Mouse (Mus musculus): ENCODE measurements at regions not wholly inside any gene's neighbourhood (a gene's known extent, or its start where the extent isn't known, plus 50 kb on each side); places are given as distances from the start of the nearest gene placed in this dataset.

GRCm38 (mm10) chr1:143464863-143465262, 175.6 kb upstream of the B3galt2 start:
- no peak for DNase-seq

GRCm38 (mm10) chr1:143466092-143466491, 174.4 kb upstream of the B3galt2 start:
- DNase-seq = no peak

- no peak for DNase-seq
Observed at GRCm38 (mm10) chr1:143475329-143475728, 165.1 kb upstream of the B3galt2 start.

DNA sequence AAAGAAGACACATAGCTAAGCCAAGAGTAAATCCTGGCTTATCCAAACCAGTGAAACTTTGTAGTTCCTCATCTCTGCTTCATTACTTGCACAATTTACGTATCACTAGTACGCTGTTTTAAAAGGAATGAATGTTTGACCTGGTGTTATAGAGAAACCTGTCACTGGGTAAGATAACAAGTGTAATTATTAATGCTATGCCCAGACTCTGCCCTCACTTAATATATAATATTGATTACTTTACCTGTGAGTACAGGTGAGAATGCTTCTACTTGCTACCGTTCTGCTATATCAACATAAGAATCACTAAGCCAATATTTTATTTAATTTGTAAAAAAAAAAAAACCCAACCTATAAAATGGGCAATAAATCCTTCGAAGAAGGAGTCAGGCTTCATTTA, 157.1 kb upstream of the B3galt2 start:
- no peak for DNase-seq

DNA sequence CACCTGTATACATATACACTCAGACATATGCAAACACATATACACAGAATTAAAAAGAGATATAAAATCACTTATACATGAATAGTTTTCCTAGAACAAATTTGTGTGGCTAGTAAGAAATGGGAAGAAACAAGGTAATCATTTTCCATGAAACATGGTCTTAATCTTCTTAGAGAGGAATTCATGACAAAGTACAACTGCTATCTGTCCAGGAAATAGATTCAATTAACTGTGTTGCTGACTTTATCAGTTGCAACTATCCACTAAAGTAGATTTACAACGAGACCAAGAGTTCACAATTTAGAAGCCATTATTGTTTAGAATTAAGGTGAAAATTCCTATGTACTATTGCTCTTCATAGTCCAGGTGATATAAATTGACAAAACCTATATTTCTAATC, 155.5 kb upstream of the B3galt2 start:
- no peak for DNase-seq

DNA sequence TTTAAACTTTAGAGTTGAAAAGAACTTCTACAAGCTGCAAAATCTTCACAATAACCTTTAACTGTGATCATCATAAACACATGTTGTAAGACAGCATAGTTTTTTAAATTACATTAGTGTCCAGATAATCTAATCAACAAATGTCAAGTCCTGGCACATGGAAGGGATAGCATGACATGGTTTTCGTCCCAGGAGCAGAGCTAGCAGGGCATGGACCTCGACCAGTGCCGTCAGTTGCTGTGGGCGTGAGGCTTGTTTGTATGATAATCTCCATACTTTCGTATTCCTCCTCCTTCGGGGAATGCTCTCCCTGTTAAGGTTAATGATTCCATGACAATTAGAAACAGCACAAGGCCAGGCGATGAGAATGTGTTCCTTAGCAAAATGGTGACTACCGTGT, 143.4 kb upstream of the B3galt2 start:
- no peak for DNase-seq

DNA sequence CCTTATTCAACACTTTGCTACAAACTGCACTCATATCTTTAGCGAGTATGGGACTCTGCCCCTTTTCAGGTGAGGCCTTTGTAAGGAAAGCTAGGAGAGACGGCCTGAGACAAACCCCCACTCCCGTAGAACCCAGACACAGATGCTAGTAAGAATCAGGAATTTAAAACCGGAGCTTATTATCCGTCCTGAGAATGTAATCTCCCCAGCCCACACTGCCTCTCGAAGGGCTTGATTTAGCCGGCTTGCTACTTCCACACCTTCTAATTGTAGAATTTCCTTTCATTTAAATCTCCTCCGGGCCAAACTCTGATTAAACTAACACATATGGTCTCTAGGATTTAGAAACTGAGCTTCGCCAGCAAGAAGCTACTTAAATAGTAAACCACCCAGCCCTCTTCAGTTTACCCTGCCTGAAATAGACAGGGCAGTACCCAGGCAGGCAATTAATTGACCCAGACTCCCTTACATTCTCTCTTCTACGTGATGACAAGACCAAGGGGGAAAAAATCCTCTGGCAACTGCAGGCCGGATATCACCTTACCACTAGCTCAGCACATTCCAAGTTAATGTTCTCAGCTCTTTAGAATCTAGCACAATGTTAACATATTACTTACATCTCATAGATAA, 136.9 kb upstream of the B3galt2 start:
- peak; percentile 2 for DNase-seq

GRCm38 (mm10) chr1:143504066-143504440, 136.4 kb upstream of the B3galt2 start:
- no peak for DNase-seq

DNA sequence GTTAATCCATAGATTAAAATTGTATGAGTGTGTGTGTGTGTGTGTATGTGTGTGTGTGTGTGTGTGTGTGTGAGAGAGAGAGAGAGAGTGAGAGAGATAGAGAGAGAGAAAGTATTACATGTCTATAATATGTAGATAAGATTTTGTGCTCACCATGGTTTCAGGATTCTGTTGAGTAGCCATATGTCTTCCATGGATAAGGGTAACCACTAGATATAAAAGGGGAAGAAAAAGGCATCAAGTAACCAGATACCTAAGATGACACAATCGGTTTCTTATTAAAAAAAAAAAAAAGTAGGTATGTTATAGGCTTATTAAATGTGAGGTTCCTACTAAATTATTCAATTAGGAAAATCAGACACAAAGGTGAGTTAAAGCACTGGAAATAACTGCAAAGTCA, 135.1 kb upstream of the B3galt2 start:
- DNase-seq = no peak

GRCm38 (mm10) chr1:143523831-143524521, 116.5 kb upstream of the B3galt2 start:
- DNase-seq = no peak

GRCm38 (mm10) chr1:143524522-143524865, 116.0 kb upstream of the B3galt2 start:
- no peak for DNase-seq

- DNase-seq = no peak
Observed at GRCm38 (mm10) chr1:143540223-143540622, 100.2 kb upstream of the B3galt2 start.

GRCm38 (mm10) chr1:143540701-143541100, 99.8 kb upstream of the B3galt2 start:
- DNase-seq = no peak
